Mouse (Mus musculus): ENCODE data around the gene Ccdc116. TPM values are rescaled to one million over a fixed set of nuclear protein-coding genes. Genes with fewer than 3 reads are reported as not detected.
"Not testable (repeated sequence)": the region's sequence is repeated elsewhere in the genome, so short reads cannot be mapped to it uniquely, and the experiment has no call there.

Ccdc116 gene
- total RNA-seq (2021): 1 to 10 TPM; 7.7 to 8.7 TPM

DNA sequence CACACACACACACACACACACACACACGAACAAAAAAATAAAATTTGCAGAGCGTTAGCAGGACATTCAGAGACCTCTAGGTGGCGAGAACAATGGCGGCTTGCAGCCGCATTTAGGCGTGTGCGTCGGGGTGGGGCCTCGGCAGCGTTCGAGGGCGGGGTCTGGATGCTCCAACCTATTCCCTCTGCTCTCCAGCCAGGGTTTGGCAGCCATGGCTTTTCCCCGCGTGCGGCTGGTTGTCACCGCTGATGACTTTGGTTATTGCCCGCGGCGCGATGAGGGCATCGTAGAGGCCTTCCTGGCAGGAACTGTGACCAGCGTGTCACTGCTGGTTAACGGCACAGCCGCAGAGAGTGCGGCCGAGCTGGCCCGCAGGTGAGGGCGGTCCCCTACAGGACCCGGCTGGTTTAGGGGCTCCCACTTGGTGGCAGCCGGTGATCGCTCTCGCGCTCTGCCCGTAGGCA lies at the start of gene Ccdc116:
Gene Ccdc116, minus strand, starts transcription at position 458 of the 464 bp plus-strand sequence.
- intact Hi-C loops (cut with DNase I): no loop called here
- DNase-seq (ENCODE audit: extremely low spot score in 1 of 2, low spot score in 2 of 2): peak; percentile 65 to 90

DNA sequence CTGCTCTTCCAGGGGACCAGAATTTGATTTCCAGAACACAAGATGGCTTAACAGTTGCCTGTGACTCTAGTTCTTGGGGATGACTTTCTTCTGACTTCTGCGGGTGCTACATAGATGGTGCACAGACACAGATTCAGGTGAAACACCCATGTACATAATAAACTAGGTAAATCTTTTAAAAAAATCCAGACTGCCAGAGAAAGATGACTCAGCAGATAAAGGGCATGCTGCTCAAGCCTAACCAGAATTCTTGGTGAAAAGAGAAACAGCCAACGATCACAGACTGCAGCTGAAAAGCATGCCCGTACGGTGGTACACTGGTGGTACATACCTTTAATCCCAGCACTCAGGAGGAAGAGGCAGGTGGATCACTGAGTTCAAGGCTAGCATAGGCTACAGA lies 46.8 kb upstream of the Ccdc116 start:
- intact Hi-C loops (cut with DNase I): no loop called here
- DNase-seq (ENCODE audit: extremely low spot score in 1 of 2, low spot score in 2 of 2): no peak

DNA sequence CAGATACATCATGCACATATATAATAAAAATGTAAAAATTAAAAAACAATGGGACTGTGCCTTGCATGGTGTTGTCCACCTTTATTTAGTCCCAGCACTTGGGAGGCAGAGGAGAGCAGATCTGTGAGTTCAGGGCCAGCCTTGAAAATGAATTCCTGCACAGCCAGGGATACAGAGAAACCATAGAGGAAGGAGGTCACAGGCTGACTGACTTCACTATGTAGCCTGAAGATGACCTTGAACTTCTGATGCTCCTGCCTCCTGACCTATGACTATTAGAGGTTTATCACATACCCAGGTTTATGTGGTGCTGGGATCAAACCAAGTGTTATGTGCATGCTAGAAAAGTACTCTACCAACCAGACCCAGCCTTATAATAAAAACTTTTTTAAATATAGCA lies 38.4 kb upstream of the Ccdc116 start:
- intact Hi-C loops (cut with DNase I): no loop called here
- no peak for DNase-seq (ENCODE audit: extremely low spot score in 1 of 2, low spot score in 2 of 2)

DNA sequence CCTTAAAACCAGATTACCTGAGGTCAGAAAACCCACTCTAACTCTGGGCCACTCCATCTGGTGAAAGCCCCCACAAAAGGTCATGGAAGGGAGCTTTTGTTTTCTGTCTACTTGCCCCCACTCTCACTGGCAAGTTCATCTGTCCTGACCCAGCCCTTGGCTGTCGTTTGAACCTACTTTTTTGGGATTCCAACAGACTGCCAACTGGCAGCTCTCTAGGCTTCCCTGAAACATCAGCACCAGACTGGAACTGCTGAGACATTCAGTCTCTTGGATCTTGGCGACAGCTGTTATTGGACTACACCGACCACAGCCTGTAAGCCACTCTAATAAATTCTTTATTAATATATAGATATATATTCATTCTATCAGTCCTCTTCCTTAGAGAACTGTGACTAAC lies 36.0 kb upstream of the Ccdc116 start:
- intact Hi-C loops (cut with DNase I): no loop called here
- no peak for DNase-seq (ENCODE audit: extremely low spot score in 1 of 2, low spot score in 2 of 2)

DNA sequence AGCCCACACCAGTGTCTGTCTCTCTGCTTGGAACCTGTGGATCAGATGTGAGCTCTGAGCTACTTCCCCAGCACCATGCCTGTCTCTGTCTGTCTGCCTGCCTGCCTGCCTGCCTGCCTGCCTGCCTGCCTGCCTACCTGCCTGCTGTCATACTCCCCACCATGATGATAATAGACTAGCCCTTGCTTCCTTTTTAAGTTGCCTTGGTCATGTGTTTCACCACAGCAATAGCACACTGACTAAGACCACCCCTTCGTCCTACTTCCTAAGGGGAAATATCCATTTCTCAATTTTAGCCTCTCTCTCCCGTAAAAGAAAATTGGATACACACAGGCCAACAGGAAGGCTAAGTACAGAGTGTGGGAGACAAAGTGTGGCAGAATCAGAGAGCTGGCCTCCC lies 35.1 kb upstream of the Ccdc116 start:
- DNase-seq (ENCODE audit: extremely low spot score in 1 of 2, low spot score in 2 of 2): no peak
- intact Hi-C loops (cut with DNase I): no loop called here

DNA sequence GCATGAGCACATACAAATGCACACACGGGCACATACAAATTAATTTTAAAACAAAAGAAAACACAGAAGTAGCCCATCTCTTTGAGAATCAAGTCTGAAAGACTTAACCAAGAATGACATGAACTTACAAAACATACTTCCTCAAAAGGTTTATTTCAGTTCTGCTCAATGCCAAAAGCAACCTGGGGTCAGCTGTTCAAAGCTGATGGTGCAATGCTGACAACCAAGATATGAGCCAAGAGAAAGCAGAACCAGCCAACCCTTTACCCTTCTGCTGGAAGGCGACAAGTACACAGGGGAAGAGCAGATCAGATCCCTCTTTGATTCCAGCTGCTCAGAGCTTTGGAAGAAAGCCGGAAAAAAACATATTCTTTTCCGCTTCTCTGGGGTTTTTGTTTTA lies 34.4 kb upstream of the Ccdc116 start:
- no peak for DNase-seq (ENCODE audit: extremely low spot score in 1 of 2, low spot score in 2 of 2)
- intact Hi-C loops (cut with DNase I): no loop called here

DNA sequence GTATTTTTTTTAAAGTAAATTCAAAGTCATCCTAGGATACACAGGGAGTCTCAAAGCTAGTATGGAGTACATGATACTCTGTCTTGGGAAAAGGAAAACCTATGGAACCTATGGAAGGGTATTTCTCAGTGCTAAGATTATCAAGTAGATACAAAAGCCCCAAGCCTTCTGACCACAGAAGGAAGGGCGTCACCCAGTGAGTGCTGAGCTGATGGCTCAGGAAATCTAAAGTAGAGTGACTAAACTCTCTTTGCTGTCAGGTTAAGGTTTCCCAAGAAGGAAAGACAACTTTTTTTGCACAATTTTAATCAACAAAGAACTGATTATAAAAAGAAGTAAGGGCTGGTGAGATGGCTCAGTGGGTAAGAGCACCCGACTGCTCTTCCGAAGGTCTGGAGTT lies 32.7 kb upstream of the Ccdc116 start:
- DNase-seq (ENCODE audit: extremely low spot score in 1 of 2, low spot score in 2 of 2): no peak
- intact Hi-C loops (cut with DNase I): no loop called here

DNA sequence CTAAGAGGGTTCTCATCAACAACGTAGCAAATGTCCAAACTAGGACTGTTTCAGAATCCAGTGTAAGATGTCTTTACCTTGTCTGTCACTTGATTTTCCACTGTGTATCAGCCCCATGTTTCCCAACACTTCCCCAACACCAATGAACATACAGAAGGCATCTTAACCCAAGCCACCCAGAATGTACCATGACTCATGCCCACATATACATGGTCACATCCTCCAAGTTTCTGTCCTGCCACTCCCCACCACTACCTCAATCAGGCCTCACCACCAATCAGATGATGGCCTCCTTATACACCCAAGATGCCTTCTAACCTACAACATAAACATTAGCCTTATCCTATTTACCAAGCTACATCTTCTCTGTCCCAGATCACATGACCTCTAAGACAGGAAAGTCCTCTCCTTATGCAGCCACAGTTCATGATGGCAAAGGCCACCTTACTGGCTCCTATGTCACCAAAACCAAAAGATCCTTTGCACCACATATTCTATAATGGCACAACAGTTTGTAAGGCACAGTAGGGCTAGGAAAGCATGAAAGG lies 30.7 kb upstream of the Ccdc116 start:
- DNase-seq (ENCODE audit: extremely low spot score in 1 of 2, low spot score in 2 of 2): no peak
- intact Hi-C loops (cut with DNase I): no loop called here

DNA sequence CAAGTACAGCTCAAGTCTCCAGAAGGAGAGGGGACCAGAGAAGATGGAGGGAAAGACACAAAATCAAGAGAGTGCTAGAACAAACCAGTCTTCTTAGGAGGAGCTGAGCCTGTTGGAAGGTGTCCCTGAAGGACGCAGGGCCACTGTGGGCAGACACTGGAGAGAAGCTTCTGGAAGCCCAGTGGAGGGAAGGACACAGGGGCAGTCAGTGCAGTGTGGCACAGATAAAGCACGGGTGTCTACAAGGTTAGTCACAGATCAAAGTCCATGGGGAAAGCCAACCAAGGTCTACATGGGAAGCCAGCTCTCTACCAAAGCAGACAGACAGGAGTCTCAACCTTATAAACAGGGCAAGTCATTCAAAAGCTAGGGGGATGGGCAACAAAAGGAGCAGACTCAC lies 28.7 kb upstream of the Ccdc116 start:
- no peak for DNase-seq (ENCODE audit: extremely low spot score in 1 of 2, low spot score in 2 of 2)
- intact Hi-C loops (cut with DNase I): no loop called here

DNA sequence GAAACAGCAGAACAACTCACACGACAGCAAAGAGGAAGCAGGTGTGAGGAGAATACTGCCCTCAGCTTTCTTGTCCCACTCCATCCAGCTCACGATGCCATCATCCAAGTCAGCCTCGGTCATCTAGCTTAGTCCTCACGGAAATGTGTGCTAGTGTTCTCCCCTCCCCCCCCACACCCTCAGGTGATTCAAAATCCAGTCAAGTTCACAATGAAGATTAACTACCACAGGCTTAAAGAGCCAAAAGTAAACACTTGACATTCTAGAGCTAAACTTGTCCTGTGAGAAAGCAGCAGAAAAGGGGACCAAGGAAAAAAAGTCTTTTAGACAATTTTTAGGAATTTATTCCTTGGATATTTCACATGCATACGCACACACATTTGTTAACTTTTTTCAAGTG lies 21.0 kb upstream of the Ccdc116 start:
- DNase-seq (ENCODE audit: extremely low spot score in 1 of 2, low spot score in 2 of 2): no peak
- intact Hi-C loops (cut with DNase I): no loop called here

DNA sequence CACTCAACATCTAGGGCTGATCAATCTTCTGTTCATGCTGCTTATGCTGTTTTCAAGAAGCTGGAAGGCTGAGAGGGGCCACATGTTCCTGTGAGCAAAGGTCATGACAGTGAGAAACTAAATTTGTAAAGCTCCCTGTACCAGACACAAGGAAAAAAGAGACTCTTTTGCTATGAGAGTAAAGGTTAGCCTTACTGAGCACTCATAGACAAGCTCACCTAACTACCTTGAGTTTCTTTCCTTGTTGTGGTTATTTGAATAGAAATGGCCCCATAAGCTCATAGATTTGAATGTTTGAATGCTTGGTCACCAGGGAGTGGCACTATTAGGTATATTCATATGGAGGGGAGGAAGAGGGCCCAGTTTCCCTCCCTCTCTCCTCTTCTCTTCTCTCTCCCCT lies 20.1 kb upstream of the Ccdc116 start:
- DNase-seq (ENCODE audit: extremely low spot score in 1 of 2, low spot score in 2 of 2): no peak
- intact Hi-C loops (cut with DNase I): no loop called here

DNA sequence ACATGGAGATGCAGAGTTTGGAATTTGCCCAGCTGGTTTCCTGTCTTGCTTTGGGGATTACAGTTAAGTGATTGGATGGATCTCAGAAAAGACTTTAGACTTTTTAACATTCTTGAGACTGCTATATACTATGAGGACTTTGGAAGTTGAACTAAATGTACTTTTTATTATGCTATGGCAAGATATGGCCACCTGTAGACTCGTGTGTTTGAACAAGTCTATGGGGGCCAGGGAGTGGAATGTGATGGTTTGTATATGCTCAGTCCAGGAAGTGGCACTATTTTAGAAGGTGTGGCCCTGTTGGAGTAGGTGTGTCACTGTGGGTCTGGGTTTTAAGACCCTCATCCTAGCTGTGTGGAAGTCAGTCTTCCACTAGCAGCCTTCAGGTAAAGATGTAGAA lies 18.4 kb upstream of the Ccdc116 start:
- DNase-seq (ENCODE audit: extremely low spot score in 1 of 2, low spot score in 2 of 2); intact Hi-C loops (cut with DNase I): not testable (repeated sequence)

DNA sequence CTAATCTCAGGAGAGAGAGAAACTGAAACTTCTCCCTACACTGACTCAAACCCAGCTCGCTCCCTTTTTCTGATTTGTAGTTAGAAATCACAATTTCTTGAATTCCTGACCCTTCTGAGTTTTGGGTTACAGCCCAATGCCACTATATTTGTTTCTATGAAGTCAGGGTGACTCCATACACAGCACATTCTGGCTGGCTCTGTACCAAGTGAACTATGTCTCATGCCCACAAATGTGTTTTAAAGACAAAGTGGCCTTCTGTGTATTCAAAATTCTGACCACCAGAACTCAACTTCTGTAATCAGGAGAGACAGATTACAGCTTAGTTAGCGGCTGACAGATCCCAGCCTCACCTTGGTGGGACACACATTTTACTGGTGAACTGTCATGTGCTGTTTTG lies 7.3 kb upstream of the Ccdc116 start:
- no peak for DNase-seq (ENCODE audit: extremely low spot score in 1 of 2, low spot score in 2 of 2)
- intact Hi-C loops (cut with DNase I): no loop called here

DNA sequence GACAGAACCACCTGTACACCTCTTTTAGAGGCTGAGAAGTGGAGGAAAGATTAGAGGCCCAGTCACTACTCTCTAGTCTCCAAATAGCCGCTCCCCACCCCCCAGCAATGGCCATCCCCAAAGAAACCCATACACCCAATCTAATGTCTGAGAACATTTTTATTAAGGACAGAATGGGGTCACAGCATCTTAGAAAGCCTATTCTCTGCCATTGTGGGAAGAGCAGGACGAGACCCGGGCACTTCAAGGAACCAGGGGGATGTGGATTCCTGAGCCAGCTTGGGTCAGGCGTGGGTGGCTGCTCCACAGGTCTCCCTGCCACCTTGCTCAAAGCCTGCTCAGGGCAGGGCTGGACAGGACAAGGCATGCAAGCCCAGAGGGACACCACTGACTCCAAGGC lies 4.8 kb upstream of the Ccdc116 start:
- no peak for DNase-seq (ENCODE audit: extremely low spot score in 1 of 2, low spot score in 2 of 2)
- intact Hi-C loops (cut with DNase I): no loop called here

DNA sequence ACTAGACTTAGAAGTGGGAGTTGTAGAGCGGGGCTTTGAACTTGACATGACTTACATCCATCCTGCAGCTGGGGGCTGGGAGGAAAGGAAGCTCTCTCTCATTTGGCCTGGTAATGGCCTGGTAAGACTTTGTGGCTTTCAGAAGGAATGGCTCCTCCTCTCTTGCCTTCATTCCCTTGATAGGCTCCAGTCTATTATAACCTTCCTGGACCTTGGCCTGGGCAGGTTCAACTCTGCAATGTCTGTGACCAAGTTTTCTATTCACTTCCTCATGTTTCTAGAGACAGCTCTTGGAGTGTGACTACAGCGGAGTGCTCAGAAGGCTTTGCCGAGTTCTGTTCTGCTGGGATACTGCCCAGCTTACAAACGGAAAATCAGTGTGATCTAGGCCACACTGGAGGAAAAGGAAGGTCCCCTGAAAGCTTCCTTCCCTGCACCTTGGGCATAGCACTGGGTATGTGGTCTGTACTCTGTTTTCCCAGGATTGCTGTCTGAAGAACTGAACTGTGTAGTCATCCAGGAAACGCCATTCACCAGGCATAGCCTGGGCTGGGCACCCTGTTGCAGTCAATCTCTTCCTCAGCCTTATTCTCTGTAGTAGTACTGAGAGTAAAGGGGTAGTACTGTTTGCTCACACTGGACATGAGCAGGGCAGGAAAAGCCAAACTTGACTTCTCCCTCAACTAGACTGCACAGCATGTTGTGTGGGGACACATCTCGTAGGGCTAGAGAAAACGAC lies 3.7 kb upstream of the Ccdc116 start:
- intact Hi-C loops (cut with DNase I): no loop called here
- no peak for DNase-seq (ENCODE audit: extremely low spot score in 1 of 2, low spot score in 2 of 2)

DNA sequence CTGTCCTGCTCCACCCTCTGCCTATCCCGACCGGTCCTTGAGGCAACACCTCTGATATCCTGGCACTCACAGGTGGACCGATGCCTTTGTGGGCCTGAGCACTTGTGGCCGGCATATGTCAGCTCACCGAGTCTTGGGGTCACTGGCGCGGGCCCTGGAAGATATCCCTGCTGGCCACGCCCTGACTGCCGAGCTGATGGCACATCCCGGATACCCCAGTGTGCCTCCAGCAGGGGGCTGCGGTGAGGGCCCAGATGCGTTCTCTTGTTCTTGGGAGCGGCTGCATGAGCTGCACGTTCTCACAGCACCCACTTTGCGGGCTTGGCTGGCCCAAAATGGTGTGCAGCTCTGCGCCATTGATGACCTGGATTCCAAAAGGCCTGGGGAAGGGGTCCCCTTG lies 1.1 kb upstream of the Ccdc116 start:
- intact Hi-C loops (cut with DNase I): no loop called here
- DNase-seq (ENCODE audit: extremely low spot score in 1 of 2, low spot score in 2 of 2): peak in 1 of 2 experiments; percentile 64

DNA sequence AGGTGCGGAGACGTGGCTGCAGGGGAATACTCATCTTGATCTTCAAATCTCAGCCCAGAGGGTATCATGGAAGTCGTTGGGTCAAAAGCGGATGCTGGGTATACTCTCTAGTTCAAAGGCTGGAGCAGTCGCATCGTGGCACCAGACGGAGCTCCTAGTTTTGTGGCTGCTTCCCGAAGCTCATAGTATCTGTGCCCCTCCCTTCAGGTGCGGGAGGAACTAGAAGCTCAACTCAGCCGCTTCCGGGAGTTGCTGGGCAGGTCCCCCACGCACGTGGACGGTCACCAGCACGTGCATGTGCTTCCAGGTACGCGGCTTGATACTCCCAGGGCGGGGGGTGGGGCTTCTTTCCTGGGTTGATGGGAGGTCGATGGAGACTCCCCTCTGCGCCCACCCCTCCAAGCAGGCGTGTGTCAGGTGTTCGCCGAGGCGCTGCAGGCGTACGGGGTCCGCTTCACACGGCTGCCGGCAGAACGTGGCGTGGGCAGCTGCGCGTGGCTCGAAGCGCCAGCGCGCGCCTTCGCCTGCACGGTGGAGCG lies 431 bp upstream of the Ccdc116 start:
- peak in 1 of 2 experiments; percentile 60 for DNase-seq (ENCODE audit: extremely low spot score in 1 of 2, low spot score in 2 of 2)

DNA sequence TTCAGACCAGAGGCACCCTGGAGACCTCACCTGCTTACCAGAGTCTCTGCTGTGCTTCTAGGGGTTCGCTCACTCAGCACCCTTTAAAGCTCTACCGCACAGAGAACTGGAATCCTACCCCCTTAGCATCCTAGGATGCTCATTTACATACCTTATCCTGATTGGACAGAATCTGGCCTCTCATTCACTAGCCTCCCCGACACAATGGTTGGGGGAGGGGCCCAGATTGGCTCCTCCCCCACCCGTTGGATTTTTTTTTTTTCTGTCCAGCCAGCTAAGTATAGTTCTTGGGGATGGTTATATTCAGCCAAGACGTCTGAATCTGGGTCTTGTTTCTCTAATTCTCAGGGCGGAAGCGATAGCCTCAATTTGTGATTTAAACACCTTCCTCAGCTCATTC lies 2.7 kb downstream of the Ccdc116 start, which contains the start of gene Ydjc:
Gene Ydjc, plus strand, starts transcription at position 283 of the 400 bp plus-strand sequence.
- DNase-seq (ENCODE audit: extremely low spot score in 1 of 2, low spot score in 2 of 2): no peak
- intact Hi-C loops (cut with DNase I): no loop called here

More for the DNA sequence above, 431 bp upstream of the Ccdc116 start:
- intact Hi-C loops (cut with DNase I): no loop called here

DNA sequence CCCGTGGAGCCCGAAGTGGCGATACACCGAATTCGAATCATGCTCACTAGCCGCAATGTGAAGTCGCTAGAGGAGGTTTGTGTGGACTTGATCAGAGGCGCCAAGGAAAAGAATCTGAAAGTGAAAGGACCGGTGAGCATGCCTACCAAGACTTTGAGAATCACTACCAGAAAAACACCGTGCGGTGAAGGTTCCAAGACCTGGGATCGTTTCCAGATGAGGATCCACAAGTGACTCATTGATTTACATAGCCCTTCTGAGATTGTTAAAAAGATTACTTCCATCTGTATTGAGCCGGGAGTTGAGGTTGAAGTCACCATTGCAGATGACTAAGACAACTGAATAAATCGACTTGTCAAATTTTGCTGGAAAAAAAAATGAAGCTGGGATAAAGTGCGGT lies 9.7 kb downstream of the Ccdc116 start:
- DNase-seq (ENCODE audit: extremely low spot score in 1 of 2, low spot score in 2 of 2): no peak
- intact Hi-C loops (cut with DNase I): no loop called here

DNA sequence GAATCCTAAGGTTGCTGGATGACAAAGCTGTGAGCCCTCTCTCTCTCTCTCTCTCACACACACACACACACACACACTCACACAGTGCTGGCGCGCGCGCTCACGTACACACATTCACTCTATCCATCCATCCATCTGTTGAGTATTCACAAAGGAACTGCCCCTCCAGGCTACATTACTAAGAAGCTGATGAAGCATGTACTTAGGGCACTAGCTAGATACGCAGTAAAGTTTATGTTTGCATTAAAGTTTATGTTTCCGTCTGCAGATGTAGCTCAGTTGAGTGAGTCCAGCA lies 14.2 kb downstream of the Ccdc116 start:
- intact Hi-C loops (cut with DNase I): loop anchor here (5.0 kb wide), 1 partner anchor 144 kb away; the partner anchor contains the start of gene Tmem191c
- DNase-seq (ENCODE audit: extremely low spot score in 1 of 2, low spot score in 2 of 2): no peak

Measured in left cerebral cortex, postnatal 10 days (tissue).